Mouse (Mus musculus) right cerebral cortex, postnatal 4 days (tissue): ENCODE data around the gene Gm20388.

Experiments
- DNase-seq: peaks from one replicate; pipeline ENCODE4 v3.0.0-alpha.2; 2022

Gene Gm20388

GRCm38 (mm10) chr8:121107668-121108656, 1197.3 kb downstream of the Gm20388 start, which contains the start of gene Mthfsd:
Gene Mthfsd (minus strand): TSS chr8:121108392.
- peak; percentile 99 for DNase-seq

- DNase-seq = no peak
These were observed 1198.0 kb downstream of the Gm20388 start for GRCm38 (mm10) chr8:121108657-121109056.

- DNase-seq = no peak
These were observed 1200.7 kb downstream of the Gm20388 start for GRCm38 (mm10) chr8:121111145-121111907.

- peak; percentile 96 for DNase-seq
These were observed 1202.6 kb downstream of the Gm20388 start for GRCm38 (mm10) chr8:121113261-121113660.

GRCm38 (mm10) chr8:121115136-121115535, 1204.5 kb downstream of the Gm20388 start:
- DNase-seq = no peak

GRCm38 (mm10) chr8:121115948-121116347, 1205.3 kb downstream of the Gm20388 start, which contains the start of gene Foxc2:
Gene Foxc2 (plus strand): TSS chr8:121116171.
- DNase-seq = peak; percentile 58

- DNase-seq = no peak
These were observed 1206.0 kb downstream of the Gm20388 start for GRCm38 (mm10) chr8:121116591-121117185.

GRCm38 (mm10) chr8:121117186-121117651, 1206.6 kb downstream of the Gm20388 start:
- DNase-seq = no peak

- DNase-seq = no peak
These were observed 1207.3 kb downstream of the Gm20388 start for GRCm38 (mm10) chr8:121117906-121118305.

GRCm38 (mm10) chr8:121118634-121119420, 1208.2 kb downstream of the Gm20388 start:
- DNase-seq = no peak

- DNase-seq = no peak
These were observed 1209.2 kb downstream of the Gm20388 start for GRCm38 (mm10) chr8:121119635-121120455.

GRCm38 (mm10) chr8:121120456-121121419, 1210.1 kb downstream of the Gm20388 start:
- DNase-seq = no peak

GRCm38 (mm10) chr8:121121704-121122103, 1211.1 kb downstream of the Gm20388 start:
- DNase-seq = no peak

GRCm38 (mm10) chr8:121122368-121122767, 1211.7 kb downstream of the Gm20388 start:
- DNase-seq = no peak

GRCm38 (mm10) chr8:121123113-121123512, 1212.5 kb downstream of the Gm20388 start:
- no peak for DNase-seq

- no peak for DNase-seq
These were observed 1214.1 kb downstream of the Gm20388 start for GRCm38 (mm10) chr8:121124547-121125239.

- DNase-seq = peak; percentile 70
These were observed 1214.8 kb downstream of the Gm20388 start for GRCm38 (mm10) chr8:121125311-121125876.

GRCm38 (mm10) chr8:121126191-121126590, 1215.5 kb downstream of the Gm20388 start:
- DNase-seq = no peak

GRCm38 (mm10) chr8:121126694-121127093, 1216.1 kb downstream of the Gm20388 start:
- DNase-seq = no peak
